Mouse (Mus musculus): Measurements from ENCODE around the gene Clec2d.

The Clec2d gene

GRCm38 (mm10) chr6:129209785-129210446 is 29.5 kb downstream of the Clec2d start:
- Histone ChIP-seq H3K36me3 (ENCODE audit: control insufficient read depth, insufficient read depth, low read length, poor library complexity, severe bottlenecking) (no peaks in the 10 kb centered on the region), H3K27me3 (ENCODE audit: control insufficient read depth, insufficient read depth, low read length, poor library complexity, severe bottlenecking) (no peaks in the 10 kb centered on the region)
- DNase-seq (ENCODE audit: low read depth, low spot score), result no peak

GRCm38 (mm10) chr6:129210447-129210790 is 30.0 kb downstream of the Clec2d start:
- H3K36me3 ChIP-seq (ENCODE audit: control insufficient read depth, insufficient read depth, low read length, poor library complexity, severe bottlenecking), result no peaks in the 10 kb centered on the region
- peak; percentile 60 for DNase-seq (ENCODE audit: low read depth, low spot score)

GRCm38 (mm10) chr6:129212421-129213195 is 32.2 kb downstream of the Clec2d start:
- DNase-seq (ENCODE audit: low read depth, low spot score), result no peak
- no peaks in the 10 kb centered on the region for H3K27me3 ChIP-seq (ENCODE audit: control insufficient read depth, insufficient read depth, low read length, poor library complexity, severe bottlenecking)
- no peaks in the 10 kb centered on the region for H3K36me3 ChIP-seq (ENCODE audit: control insufficient read depth, insufficient read depth, low read length, poor library complexity, severe bottlenecking)

More at GRCm38 (mm10) chr6:129210447-129210790, 30.0 kb downstream of the Clec2d start:
- no peaks in the 10 kb centered on the region for H3K27me3 ChIP-seq (ENCODE audit: control insufficient read depth, insufficient read depth, low read length, poor library complexity, severe bottlenecking)

- no peak for DNase-seq (ENCODE audit: low read depth, low spot score)
- Histone ChIP-seq H3K27me3 (ENCODE audit: control insufficient read depth, insufficient read depth, low read length, poor library complexity, severe bottlenecking) (no peaks in the 10 kb centered on the region), H3K36me3 (ENCODE audit: control insufficient read depth, insufficient read depth, low read length, poor library complexity, severe bottlenecking) (no peaks in the 10 kb centered on the region)
These were observed 33.1 kb downstream of the Clec2d start for GRCm38 (mm10) chr6:129213497-129213896.

- no peaks in the 10 kb centered on the region for H3K36me3 ChIP-seq (ENCODE audit: control insufficient read depth, insufficient read depth, low read length, poor library complexity, severe bottlenecking)
- no peaks in the 10 kb centered on the region for H3K27me3 ChIP-seq (ENCODE audit: control insufficient read depth, insufficient read depth, low read length, poor library complexity, severe bottlenecking)
- DNase-seq (ENCODE audit: low read depth, low spot score), result no peak
These were observed 33.8 kb downstream of the Clec2d start for GRCm38 (mm10) chr6:129214263-129214662.

- DNase-seq (ENCODE audit: low read depth, low spot score), result no peak
- Histone ChIP-seq H3K36me3 (ENCODE audit: control insufficient read depth, insufficient read depth, low read length, poor library complexity, severe bottlenecking) (no peaks in the 10 kb centered on the region), H3K27me3 (ENCODE audit: control insufficient read depth, insufficient read depth, low read length, poor library complexity, severe bottlenecking) (no peaks in the 10 kb centered on the region)
These were observed 34.6 kb downstream of the Clec2d start for GRCm38 (mm10) chr6:129215053-129215452.

GRCm38 (mm10) chr6:129215886-129216637 is 35.6 kb downstream of the Clec2d start:
- DNase-seq (ENCODE audit: low read depth, low spot score), result no peak
- Histone ChIP-seq H3K27me3 (ENCODE audit: control insufficient read depth, insufficient read depth, low read length, poor library complexity, severe bottlenecking) (no peaks in the 10 kb centered on the region), H3K36me3 (ENCODE audit: control insufficient read depth, insufficient read depth, low read length, poor library complexity, severe bottlenecking) (no peaks in the 10 kb centered on the region)

GRCm38 (mm10) chr6:129216721-129217230 is 36.4 kb downstream of the Clec2d start:
- DNase-seq (ENCODE audit: low read depth, low spot score), result no peak
- no peaks in the 10 kb centered on the region for H3K36me3 ChIP-seq (ENCODE audit: control insufficient read depth, insufficient read depth, low read length, poor library complexity, severe bottlenecking)

GRCm38 (mm10) chr6:129218191-129218696 is 37.8 kb downstream of the Clec2d start:
- no peaks in the 10 kb centered on the region for H3K36me3 ChIP-seq (ENCODE audit: control insufficient read depth, insufficient read depth, low read length, poor library complexity, severe bottlenecking)
- no peaks in the 10 kb centered on the region for H3K27me3 ChIP-seq (ENCODE audit: control insufficient read depth, insufficient read depth, low read length, poor library complexity, severe bottlenecking)
- DNase-seq (ENCODE audit: low read depth, low spot score), result no peak

More at GRCm38 (mm10) chr6:129216721-129217230, 36.4 kb downstream of the Clec2d start:
- H3K27me3 ChIP-seq (ENCODE audit: control insufficient read depth, insufficient read depth, low read length, poor library complexity, severe bottlenecking), result no peaks in the 10 kb centered on the region

- Histone ChIP-seq H3K36me3 (ENCODE audit: control insufficient read depth, insufficient read depth, low read length, poor library complexity, severe bottlenecking) (0 out of 2 replicates have a peak, but pooled peaks cover 2% of the 10 kb centered on the region), H3K27me3 (ENCODE audit: control insufficient read depth, insufficient read depth, low read length, poor library complexity, severe bottlenecking) (no peaks in the 10 kb centered on the region)
- no peak for DNase-seq (ENCODE audit: low read depth, low spot score)
These were observed 39.6 kb downstream of the Clec2d start for GRCm38 (mm10) chr6:129219897-129220517.

GRCm38 (mm10) chr6:129221053-129221452 is 40.6 kb downstream of the Clec2d start:
- no peak for DNase-seq (ENCODE audit: low read depth, low spot score)
- Histone ChIP-seq H3K27me3 (ENCODE audit: control insufficient read depth, insufficient read depth, low read length, poor library complexity, severe bottlenecking) (no peaks in the 10 kb centered on the region), H3K36me3 (ENCODE audit: control insufficient read depth, insufficient read depth, low read length, poor library complexity, severe bottlenecking) (0 out of 2 replicates have a peak, but pooled peaks cover 2% of the 10 kb centered on the region)

GRCm38 (mm10) chr6:129222188-129222800 is 41.9 kb downstream of the Clec2d start:
- Histone ChIP-seq H3K27me3 (ENCODE audit: control insufficient read depth, insufficient read depth, low read length, poor library complexity, severe bottlenecking) (no peaks in the 10 kb centered on the region), H3K36me3 (ENCODE audit: control insufficient read depth, insufficient read depth, low read length, poor library complexity, severe bottlenecking) (peaks cover 4% of the 10 kb centered on the region; the same call in 1 of the 2 replicates)
- no peak for DNase-seq (ENCODE audit: low read depth, low spot score)

- DNase-seq (ENCODE audit: low read depth, low spot score), result no peak
- Histone ChIP-seq H3K36me3 (ENCODE audit: control insufficient read depth, insufficient read depth, low read length, poor library complexity, severe bottlenecking) (peaks cover 4% of the 10 kb centered on the region; the same call in 1 of the 2 replicates), H3K27me3 (ENCODE audit: control insufficient read depth, insufficient read depth, low read length, poor library complexity, severe bottlenecking) (no peaks in the 10 kb centered on the region)
These were observed 43.2 kb downstream of the Clec2d start for GRCm38 (mm10) chr6:129223611-129224010.

- DNase-seq (ENCODE audit: low read depth, low spot score), result no peak
- Histone ChIP-seq H3K27me3 (ENCODE audit: control insufficient read depth, insufficient read depth, low read length, poor library complexity, severe bottlenecking) (no peaks in the 10 kb centered on the region), H3K36me3 (ENCODE audit: control insufficient read depth, insufficient read depth, low read length, poor library complexity, severe bottlenecking) (peaks cover 4% of the 10 kb centered on the region; the same call in 1 of the 2 replicates)
These were observed 43.7 kb downstream of the Clec2d start for GRCm38 (mm10) chr6:129224090-129224489.

Measured in splenic B cell, adult 2 months (primary cell).